Mouse (Mus musculus): ENCODE measurements at regions not wholly inside any gene's neighbourhood (a gene's known extent, or its start where the extent isn't known, plus 50 kb on each side); places are given as distances from the start of the nearest gene placed in this dataset.
A peak's percentile ranks its signal among the peaks of the same experiment; 100 is the strongest.

- DNase-seq (ENCODE audit: low spot score), result peak; percentile 8
These were observed 52.0 kb upstream of the Tro start for GRCm38 (mm10) chrX:150709416-150709815.
